In the genomic region with DNA sequence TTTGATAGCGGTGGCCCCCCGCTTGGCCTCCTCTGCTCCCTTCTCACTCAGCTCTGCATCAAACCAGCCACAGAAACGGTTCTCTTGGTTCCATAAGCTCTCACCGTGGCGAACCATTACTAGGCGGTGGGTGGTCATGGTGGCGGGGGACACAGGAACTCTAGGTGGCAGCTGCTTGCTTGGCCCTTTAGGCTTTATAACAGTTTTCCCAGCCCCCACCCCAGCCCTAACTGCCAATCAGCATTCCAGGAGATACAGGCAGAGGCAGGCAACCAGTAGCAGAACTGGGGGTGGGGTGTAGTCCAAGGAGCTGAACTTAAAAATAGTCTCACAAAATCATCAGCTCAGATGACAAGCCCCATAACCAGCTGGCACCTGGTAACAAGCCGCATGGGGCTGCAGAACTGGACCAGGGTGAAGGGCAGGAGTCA, we compare ENCODE assay signal across 8 mouse cellular contexts. TPM values are rescaled to one million over a fixed set of nuclear protein-coding genes. Genes with fewer than 3 reads are reported as not detected.
A peak's percentile ranks its signal among the peaks of the same experiment; 100 is the strongest.
DNase-seq lines count a peak whose midpoint lies in the region; ATAC-seq and TF ChIP-seq lines count a peak whose summit lies in the region.

Pgam2 (minus strand) TSS at position 183 of the 431 bp plus-strand sequence.

- DNase-seq in layer of hippocampus, adult 2 months (ENCODE audit: low spot score in 2 of 2): peak in 1 of 2 experiments; percentile 47
- no peak for DNase-seq in layer of hippocampus, adult 11-12 months (ENCODE audit: low spot score)
- peak; percentile 72 to 82 for DNase-seq in heart, adult 18-20 months
- peak; percentile 28 to 61 for DNase-seq in kidney, postnatal 25 days
- peak; percentile 27 for DNase-seq in yolk sac, embryonic 10.5 days (ENCODE audit: low spot score)
- DNase-seq in ovary, postnatal 10 days (ENCODE audit: low spot score): no peak

- ATAC-seq in monocyte, adult 5-6 weeks (replicated peaks; ENCODE audit: insufficient number of reproducible peaks, low FRiP score, low TSS enrichment, poor library complexity, severe bottlenecking): no peak

- TF ChIP-seq CTCF in layer of hippocampus, adult 2 months (conservative IDR thresholded peaks at IDR 0.05): no peak

- peaks cover 16% of the 10 kb centered on the region for H3K4me1 ChIP-seq in brown adipose tissue, adult 24 weeks (ENCODE audit: control insufficient read depth, insufficient read depth, insufficient read length, low read length)

- peak within 1 kb of the TSS; percentile 72 for H3K27ac ChIP-seq in layer of hippocampus, adult 2 months
- H3K27ac ChIP-seq in brown adipose tissue, adult 24 weeks (replicated peaks; ENCODE audit: low read depth, low read length): no peak within 1 kb of the TSS

- peak within 1 kb of the TSS; percentile 29; the same call in 1 of the 2 replicates for H3K4me3 ChIP-seq in layer of hippocampus, adult 2 months
- H3K4me3 ChIP-seq in brown adipose tissue, adult 24 weeks (ENCODE audit: insufficient read depth, low read depth, low read length): no peak within 1 kb of the TSS; the same call in 1 of the 2 replicates

RNA-seq across cellular contexts. Expression of gene Pgam2, which starts in this region (rescaled TPM):
- 10 to 100 TPM; 14.7 to 16.2 TPM for total RNA-seq in layer of hippocampus, adult 2 months (2021)
- polyA plus RNA-seq in brown adipose tissue, adult 24 weeks (2012; ENCODE audit: insufficient read depth, insufficient read length, missing spikeins): 40.4 and 46.7 TPM in 2 replicates
- 1,000 to 10,000 TPM in 1 of 2 experiments, 100 to 1,000 TPM in 1; 827 to 1,050 TPM for total RNA-seq in heart, adult 18-20 months (2021)
- total RNA-seq in monocyte, adult 5-6 weeks (2017): 6.4 TPM in 1 of 3 replicates, not detected in the others

Comparison
In these comparisons a context has a peak if more than half of its experiments do, and no peak if none do; other contexts are left out.
1. RNA of gene Pgam2 (total RNA-seq): 827 to 1,050 TPM in heart, adult 18-20 months; 14.7 to 16.2 TPM in layer of hippocampus, adult 2 months and 6.4 TPM in monocyte, adult 5-6 weeks; every median in the first group is over 10 times any median in the second.
2. DNase-seq: peak in heart, adult 18-20 months (2 of 2), kidney, postnatal 25 days (2 of 2) and yolk sac, embryonic 10.5 days (single experiment); none in layer of hippocampus, adult 11-12 months (single experiment) and ovary, postnatal 10 days (single experiment).